Mouse (Mus musculus) embryonic facial prominence, embryonic 14.5 days (tissue): ENCODE results near the gene Lcn6. TPM values are rescaled to one million over a fixed set of nuclear protein-coding genes. Genes with fewer than 3 reads are reported as not detected.

Experiments
- ATAC-seq: fragments of 200-750 bp; cut with Nextera tagmentation; 2 replicates; pipeline ENCODE4 v1.8.0; 2017; ENCODE audit warnings: low read depth, moderate number of reproducible peaks, moderate TSS enrichment
- DNase-seq: peaks from one replicate; pipeline ENCODE4 v3.0.0-alpha.2; 2015; ENCODE audit warnings: low spot score
- H3K27ac ChIP-seq: fragments of 300-500 bp; sonication (generic); replicated peaks from 2 replicates; pipeline ENCODE4 v1.5.1; 2014; ENCODE audit warnings: low read depth, mild to moderate bottlenecking, low read length, moderate library complexity
- H3K27me3 ChIP-seq: fragments of 300-500 bp; sonication (generic); replicated peaks from 2 replicates; pipeline ENCODE4 v1.6.1; 2014; ENCODE audit warnings: low read length; ENCODE audit not compliant: control insufficient read depth, insufficient read depth
- H3K36me3 ChIP-seq: fragments of 300-500 bp; sonication (generic); 2 replicates; pipeline ENCODE4 v1.6.1; 2014; ENCODE audit warnings: low read length, mixed read lengths; ENCODE audit not compliant: control insufficient read depth, insufficient read depth
- H3K4me1 ChIP-seq: fragments of 300-500 bp; sonication (generic); 2 replicates; pipeline ENCODE4 v1.6.1; 2014; ENCODE audit warnings: antibody characterized with exemption, low read length; ENCODE audit not compliant: control insufficient read depth, insufficient read depth
- H3K4me2 ChIP-seq: fragments of 300-500 bp; sonication (generic); 2 replicates; pipeline ENCODE4 v1.6.1; 2014; ENCODE audit warnings: low read depth, mild to moderate bottlenecking, low read length, moderate library complexity, mixed read lengths
- H3K4me3 ChIP-seq: fragments of 300-500 bp; sonication (generic); 2 replicates; pipeline ENCODE4 v1.5.1; 2014; ENCODE audit warnings: low read depth, mild to moderate bottlenecking, low read length
- H3K9ac ChIP-seq: fragments of 300-500 bp; sonication (generic); 2 replicates; pipeline ENCODE4 v1.6.1; 2014; ENCODE audit warnings: low read depth, mild to moderate bottlenecking, low read length, moderate library complexity, mixed read lengths
- H3K9me3 ChIP-seq: fragments of 300-500 bp; sonication (generic); 2 replicates; pipeline ENCODE4 v1.6.1; 2016; ENCODE audit warnings: low read length; ENCODE audit not compliant: control insufficient read depth
- WGBS: fragments of 180-500 bp; shearing (Covaris S2); extraction: QIAGEN DNeasy Blood & Tissue Kit; methylation state at CpG from one replicate; pipeline ENCODE4 v1.1.7; 2014; 5-methylcytosine and 5-hydroxymethylcytosine counted together
- polyA plus RNA-seq: library from polyadenylated mRNA; unstranded; fragments of >200 nt; fragmentation: Nextera tagmentation; extraction: Ambion mirVana; gene quantifications from 2 replicates; pipeline ENCODE4 v1.2.1, GENCODE M21; 2014

Lcn6 gene
- polyA plus RNA-seq, result not detected in 2 replicates

GRCm38 (mm10) chr2:25676486-25676885 is at the start of gene Lcn6:
Gene Lcn6 (plus strand): TSS chr2:25676786.
- DNase-seq (no peak), ATAC-seq (no peak)
- Histone ChIP-seq H3K9ac (no peak within 1 kb of the TSS), H3K27ac (no peak within 1 kb of the TSS), H3K4me1 (no peaks in the 10 kb centered on the region), H3K27me3 (no peaks in the 10 kb centered on the region), H3K9me3 (no peaks in the 10 kb centered on the region), H3K4me2 (no peak within 1 kb of the TSS), H3K4me3 (no peak within 1 kb of the TSS), H3K36me3 (no peaks in the 10 kb centered on the region)
- 87% methylated on average over 3 of the region's 3 CpGs for WGBS

GRCm38 (mm10) chr2:25627811-25628210 is 48.8 kb upstream of the Lcn6 start, which contains the start of gene Fcna:
Gene Fcna (minus strand): TSS chr2:25628030.
- H3K27me3 ChIP-seq, result no peaks in the 10 kb centered on the region
- no peaks in the 10 kb centered on the region for H3K9me3 ChIP-seq
- H3K4me2 ChIP-seq, result no peak within 1 kb of the TSS
- no peaks in the 10 kb centered on the region for H3K36me3 ChIP-seq
- no peak within 1 kb of the TSS for H3K27ac ChIP-seq
- ATAC-seq (no peak), DNase-seq (no peak)
- 73% methylated on average over 6 of the region's 6 CpGs for WGBS
- H3K4me1 ChIP-seq, result no peaks in the 10 kb centered on the region
- no peak within 1 kb of the TSS for H3K4me3 ChIP-seq
- no peak within 1 kb of the TSS for H3K9ac ChIP-seq

GRCm38 (mm10) chr2:25628738-25629137 is 47.8 kb upstream of the Lcn6 start:
- Histone ChIP-seq H3K9ac (no peak overlapping the region), H3K27ac (no peak overlapping the region), H3K27me3 (no peaks in the 10 kb centered on the region), H3K4me1 (no peaks in the 10 kb centered on the region), H3K4me3 (no peak overlapping the region), H3K9me3 (no peaks in the 10 kb centered on the region), H3K36me3 (no peaks in the 10 kb centered on the region), H3K4me2 (no peak overlapping the region)
- DNase-seq, result no peak
- 37% methylated on average over 4 of the region's 4 CpGs for WGBS
- no peak for ATAC-seq

GRCm38 (mm10) chr2:25633616-25634015 is 43.0 kb upstream of the Lcn6 start:
- no peak overlapping the region for H3K27ac ChIP-seq
- H3K4me3 ChIP-seq, result no peak overlapping the region
- no peaks in the 10 kb centered on the region for H3K36me3 ChIP-seq
- ATAC-seq, result no peak
- H3K4me2 ChIP-seq, result no peak overlapping the region
- no peaks in the 10 kb centered on the region for H3K27me3 ChIP-seq
- WGBS, result 90% methylated on average over 3 of the region's 3 CpGs
- no peaks in the 10 kb centered on the region for H3K9me3 ChIP-seq
- H3K4me1 ChIP-seq, result no peaks in the 10 kb centered on the region
- no peak for DNase-seq
- no peak overlapping the region for H3K9ac ChIP-seq

GRCm38 (mm10) chr2:25634046-25634445 is 42.5 kb upstream of the Lcn6 start:
- H3K27ac ChIP-seq, result no peak overlapping the region
- H3K4me2 ChIP-seq, result no peak overlapping the region
- H3K4me1 ChIP-seq, result no peaks in the 10 kb centered on the region
- no peaks in the 10 kb centered on the region for H3K36me3 ChIP-seq
- WGBS, result 40% methylated on average over 1 of the region's 1 CpGs
- DNase-seq (no peak), ATAC-seq (no peak)
- H3K9ac ChIP-seq, result no peak overlapping the region
- H3K9me3 ChIP-seq, result no peaks in the 10 kb centered on the region
- H3K27me3 ChIP-seq, result no peaks in the 10 kb centered on the region
- no peak overlapping the region for H3K4me3 ChIP-seq

GRCm38 (mm10) chr2:25639890-25640289 is 36.7 kb upstream of the Lcn6 start:
- no peak for ATAC-seq
- Histone ChIP-seq H3K4me2 (no peak overlapping the region), H3K9me3 (no peaks in the 10 kb centered on the region), H3K9ac (no peak overlapping the region), H3K27ac (no peak overlapping the region), H3K27me3 (no peaks in the 10 kb centered on the region), H3K4me3 (no peak overlapping the region), H3K4me1 (no peaks in the 10 kb centered on the region), H3K36me3 (no peaks in the 10 kb centered on the region)
- WGBS, result 16% methylated on average over 6 of the region's 6 CpGs
- peak; percentile 34 for DNase-seq

GRCm38 (mm10) chr2:25652902-25653301 is 23.7 kb upstream of the Lcn6 start, which contains the start of gene Lcn8:
Gene Lcn8 (plus strand): TSS chr2:25653120.
- Histone ChIP-seq H3K4me3 (no peak within 1 kb of the TSS), H3K9ac (no peak within 1 kb of the TSS), H3K27ac (no peak within 1 kb of the TSS), H3K27me3 (no peaks in the 10 kb centered on the region), H3K4me1 (no peaks in the 10 kb centered on the region), H3K9me3 (no peaks in the 10 kb centered on the region), H3K4me2 (no peak within 1 kb of the TSS), H3K36me3 (no peaks in the 10 kb centered on the region)
- no peak for DNase-seq
- no peak for ATAC-seq
- WGBS, result 72% methylated on average over 2 of the region's 2 CpGs

GRCm38 (mm10) chr2:25654502-25654901 is 22.1 kb upstream of the Lcn6 start:
- 20% methylated on average over 1 of the region's 1 CpGs for WGBS
- 0 out of 2 replicates have a peak, but pooled peaks have one; percentile 44 for ATAC-seq
- no peak overlapping the region for H3K27ac ChIP-seq
- DNase-seq, result peak; percentile 32
- no peak overlapping the region for H3K4me3 ChIP-seq
- no peak overlapping the region for H3K4me2 ChIP-seq
- H3K27me3 ChIP-seq, result no peaks in the 10 kb centered on the region
- H3K36me3 ChIP-seq, result no peaks in the 10 kb centered on the region
- no peaks in the 10 kb centered on the region for H3K9me3 ChIP-seq
- H3K9ac ChIP-seq, result no peak overlapping the region
- H3K4me1 ChIP-seq, result no peaks in the 10 kb centered on the region

- Histone ChIP-seq H3K27ac (no peak overlapping the region), H3K4me2 (no peak overlapping the region), H3K36me3 (no peaks in the 10 kb centered on the region), H3K9ac (no peak overlapping the region), H3K4me3 (no peak overlapping the region), H3K27me3 (no peaks in the 10 kb centered on the region), H3K9me3 (no peaks in the 10 kb centered on the region), H3K4me1 (no peaks in the 10 kb centered on the region)
- no peak for DNase-seq
- 77% methylated on average over 4 of the region's 4 CpGs for WGBS
- ATAC-seq, result no peak
These were observed 19.9 kb upstream of the Lcn6 start for GRCm38 (mm10) chr2:25656691-25657090.
